Mouse (Mus musculus) lung, adult 2 months (tissue): ENCODE measurements at regions not wholly inside any gene's neighbourhood (a gene's known extent, or its start where the extent isn't known, plus 50 kb on each side); places are given as distances from the start of the nearest gene placed in this dataset.

ENCODE experiments used
- CTCF ChIP-seq: fragments of 200-500 bp; IDR thresholded peaks from 2 replicates; pipeline ENCODE4 v1.5.1; 2011; ENCODE audit warnings: mild to moderate bottlenecking, low read length, control low read depth; ENCODE audit not compliant: insufficient read depth
- POLR2A ChIP-seq: fragments of 200-500 bp; IDR thresholded peaks from 2 replicates; pipeline ENCODE4 v1.6.1; 2011; ENCODE audit warnings: low read depth, mild to moderate bottlenecking, control low read depth, low read length, borderline replicate concordance; ENCODE audit errors: extremely low read depth

- no peak for TF ChIP-seq POLR2A
- TF ChIP-seq CTCF: no peak
Observed at GRCm38 (mm10) chr5:4349943-4350342, 157.8 kb downstream of the Mterf1b start.
